Mouse (Mus musculus) limb, embryonic 13.5 days (tissue): ENCODE measurements around the gene Lrrtm1. TPM values are rescaled to one million over a fixed set of nuclear protein-coding genes. Genes with fewer than 3 reads are reported as not detected.

Experiments
- ATAC-seq: fragments of 200-750 bp; cut with Nextera tagmentation; 2 replicates; pipeline ENCODE4 v1.8.0; 2017; ENCODE audit warnings: low read depth, moderate number of reproducible peaks, moderate TSS enrichment; ENCODE audit not compliant: low FRiP score
- H3K27ac ChIP-seq: fragments of 300-500 bp; sonication (generic); 2 replicates; pipeline ENCODE4 v1.5.1; 2015; ENCODE audit warnings: inconsistent platforms, mild to moderate bottlenecking, moderate library complexity
- H3K27me3 ChIP-seq: fragments of 300-500 bp; sonication (generic); 2 replicates; pipeline ENCODE4 v1.6.1; 2015; ENCODE audit warnings: mild to moderate bottlenecking, inconsistent platforms
- H3K36me3 ChIP-seq: fragments of 300-500 bp; sonication (generic); 2 replicates; pipeline ENCODE4 v1.6.1; 2015; ENCODE audit warnings: inconsistent platforms, mild to moderate bottlenecking, moderate library complexity
- H3K4me1 ChIP-seq: fragments of 300-500 bp; sonication (generic); 2 replicates; pipeline ENCODE4 v1.6.1; 2015; ENCODE audit warnings: inconsistent platforms
- H3K4me2 ChIP-seq: fragments of 300-500 bp; sonication (generic); replicated peaks from 2 replicates; pipeline ENCODE4 v1.6.1; 2015; ENCODE audit warnings: inconsistent platforms, mild to moderate bottlenecking, moderate library complexity
- H3K4me3 ChIP-seq: fragments of 300-500 bp; sonication (generic); 2 replicates; pipeline ENCODE4 v1.5.1; 2015; ENCODE audit warnings: moderate library complexity, mild to moderate bottlenecking, inconsistent platforms
- H3K9ac ChIP-seq: fragments of 300-500 bp; sonication (generic); 2 replicates; pipeline ENCODE4 v1.6.1; 2015; ENCODE audit warnings: mild to moderate bottlenecking, inconsistent platforms
- H3K9me3 ChIP-seq: fragments of 300-500 bp; sonication (generic); 2 replicates; pipeline ENCODE4 v1.6.1; 2016; ENCODE audit warnings: inconsistent platforms
- WGBS: fragments of 180-500 bp; shearing (Covaris S2); methylation state at CpG from one replicate; pipeline ENCODE4 v1.1.7; 2015; 5-methylcytosine and 5-hydroxymethylcytosine counted together
- polyA plus RNA-seq: library from polyadenylated mRNA; unstranded; fragments of >200 nt; fragmentation: Nextera tagmentation; extraction: Ambion mirVana; gene quantifications from 2 replicates; pipeline ENCODE4 v1.2.1, GENCODE M21; 2015

The Lrrtm1 gene
- 8.9 and 10.5 TPM in 2 replicates for polyA plus RNA-seq

GRCm38 (mm10) chr6:77242601-77243406 lies at the start of gene Lrrtm1:
TSS of gene Lrrtm1 (plus strand) at chr6:77242689.
- Histone ChIP-seq H3K4me3 (peak within 1 kb of the TSS; percentile 54), H3K27me3 (peaks cover 71% of the 10 kb centered on the region), H3K27ac (no peak within 1 kb of the TSS), H3K36me3 (no peaks in the 10 kb centered on the region), H3K9ac (peak within 1 kb of the TSS; percentile 67), H3K9me3 (no peaks in the 10 kb centered on the region), H3K4me2 (peak within 1 kb of the TSS; percentile 98), H3K4me1 (peaks cover 17% of the 10 kb centered on the region)
- under 1% methylated on average over 52 of the region's 53 CpGs for WGBS
- peak; percentile 87 for ATAC-seq

GRCm38 (mm10) chr6:77196650-77197049 lies 45.8 kb upstream of the Lrrtm1 start:
- peaks cover 5% of the 10 kb centered on the region; the same call in 1 of the 2 replicates for H3K4me1 ChIP-seq
- no peaks in the 10 kb centered on the region for H3K9me3 ChIP-seq
- H3K4me3 ChIP-seq: no peak overlapping the region
- H3K27me3 ChIP-seq: no peaks in the 10 kb centered on the region; the same call in 1 of the 2 replicates
- H3K36me3 ChIP-seq: no peaks in the 10 kb centered on the region
- 88% methylated on average over 3 of the region's 3 CpGs for WGBS
- no peak for ATAC-seq
- no peak overlapping the region for H3K4me2 ChIP-seq
- H3K9ac ChIP-seq: no peak overlapping the region
- H3K27ac ChIP-seq: no peak overlapping the region

GRCm38 (mm10) chr6:77199375-77199774 lies 43.1 kb upstream of the Lrrtm1 start:
- no peak overlapping the region for H3K27ac ChIP-seq
- peaks cover 5% of the 10 kb centered on the region; the same call in 1 of the 2 replicates for H3K4me1 ChIP-seq
- H3K4me3 ChIP-seq: no peak overlapping the region
- no peak overlapping the region for H3K9ac ChIP-seq
- WGBS: 74% methylated on average over 2 of the region's 2 CpGs
- no peak for ATAC-seq
- no peak overlapping the region for H3K4me2 ChIP-seq
- H3K9me3 ChIP-seq: no peaks in the 10 kb centered on the region
- no peaks in the 10 kb centered on the region for H3K36me3 ChIP-seq
- H3K27me3 ChIP-seq: no peaks in the 10 kb centered on the region; the same call in 1 of the 2 replicates

GRCm38 (mm10) chr6:77209183-77209582 lies 33.3 kb upstream of the Lrrtm1 start:
- WGBS: 53% methylated on average over 1 of the region's 1 CpGs
- no peak for ATAC-seq
- H3K9ac ChIP-seq: no peak overlapping the region
- H3K4me2 ChIP-seq: no peak overlapping the region
- peaks cover 11% of the 10 kb centered on the region for H3K4me1 ChIP-seq
- H3K9me3 ChIP-seq: no peaks in the 10 kb centered on the region
- peaks cover 26% of the 10 kb centered on the region for H3K27me3 ChIP-seq
- H3K27ac ChIP-seq: no peak overlapping the region
- no peak overlapping the region for H3K4me3 ChIP-seq
- no peaks in the 10 kb centered on the region for H3K36me3 ChIP-seq

- Histone ChIP-seq H3K9me3 (no peaks in the 10 kb centered on the region), H3K4me3 (no peak overlapping the region), H3K27ac (no peak overlapping the region), H3K27me3 (peaks cover 33% of the 10 kb centered on the region), H3K4me2 (no peak overlapping the region), H3K4me1 (peaks cover 11% of the 10 kb centered on the region), H3K9ac (no peak overlapping the region), H3K36me3 (no peaks in the 10 kb centered on the region)
- 57% methylated on average over 3 of the region's 3 CpGs for WGBS
- ATAC-seq: no peak
These were observed 32.6 kb upstream of the Lrrtm1 start for GRCm38 (mm10) chr6:77209929-77210328.

GRCm38 (mm10) chr6:77213757-77214409 lies 28.6 kb upstream of the Lrrtm1 start:
- Histone ChIP-seq H3K4me1 (peaks cover 11% of the 10 kb centered on the region), H3K4me2 (peak overlapping the region; percentile 14; the same call in 1 of the 2 replicates), H3K27ac (no peak overlapping the region), H3K27me3 (peaks cover 46% of the 10 kb centered on the region), H3K36me3 (no peaks in the 10 kb centered on the region), H3K9me3 (no peaks in the 10 kb centered on the region), H3K9ac (no peak overlapping the region), H3K4me3 (no peak overlapping the region)
- WGBS: 2% methylated on average over 3 of the region's 3 CpGs
- ATAC-seq: no peak

- Histone ChIP-seq H3K9ac (no peak overlapping the region), H3K27ac (no peak overlapping the region), H3K4me2 (no peak overlapping the region), H3K36me3 (no peaks in the 10 kb centered on the region), H3K27me3 (peaks cover 48% of the 10 kb centered on the region), H3K4me3 (no peak overlapping the region), H3K9me3 (no peaks in the 10 kb centered on the region), H3K4me1 (peaks cover 11% of the 10 kb centered on the region)
- ATAC-seq: no peak
- WGBS: 83% methylated on average over 4 of the region's 4 CpGs
These were observed 27.2 kb upstream of the Lrrtm1 start for GRCm38 (mm10) chr6:77215322-77215721.

GRCm38 (mm10) chr6:77218875-77219274 lies 23.6 kb upstream of the Lrrtm1 start:
- no peaks in the 10 kb centered on the region for H3K9me3 ChIP-seq
- no peak overlapping the region for H3K9ac ChIP-seq
- no peak overlapping the region for H3K4me2 ChIP-seq
- ATAC-seq: no peak
- no peak overlapping the region for H3K27ac ChIP-seq
- H3K4me3 ChIP-seq: no peak overlapping the region
- peaks cover 3% of the 10 kb centered on the region for H3K4me1 ChIP-seq
- peaks cover 37% of the 10 kb centered on the region for H3K27me3 ChIP-seq
- H3K36me3 ChIP-seq: no peaks in the 10 kb centered on the region

GRCm38 (mm10) chr6:77220776-77221175 lies 21.7 kb upstream of the Lrrtm1 start:
- H3K4me2 ChIP-seq: no peak overlapping the region
- no peaks in the 10 kb centered on the region for H3K4me1 ChIP-seq
- H3K27ac ChIP-seq: no peak overlapping the region
- no peaks in the 10 kb centered on the region for H3K9me3 ChIP-seq
- ATAC-seq: no peak
- no peak overlapping the region for H3K9ac ChIP-seq
- 71% methylated on average over 4 of the region's 4 CpGs for WGBS
- H3K36me3 ChIP-seq: no peaks in the 10 kb centered on the region
- no peak overlapping the region for H3K4me3 ChIP-seq
- H3K27me3 ChIP-seq: peaks cover 22% of the 10 kb centered on the region

- ATAC-seq: no peak
- Histone ChIP-seq H3K27me3 (peaks cover 11% of the 10 kb centered on the region; the same call in 1 of the 2 replicates), H3K9me3 (no peaks in the 10 kb centered on the region), H3K36me3 (no peaks in the 10 kb centered on the region), H3K4me2 (no peak overlapping the region), H3K9ac (no peak overlapping the region), H3K27ac (no peak overlapping the region), H3K4me3 (no peak overlapping the region), H3K4me1 (no peaks in the 10 kb centered on the region)
- 74% methylated on average over 16 of the region's 16 CpGs for WGBS
These were observed 19.4 kb upstream of the Lrrtm1 start for GRCm38 (mm10) chr6:77222849-77223638.

GRCm38 (mm10) chr6:77240426-77240825 lies 2.1 kb upstream of the Lrrtm1 start:
- Histone ChIP-seq H3K4me2 (no peak overlapping the region), H3K4me3 (no peak overlapping the region), H3K27ac (no peak overlapping the region), H3K4me1 (peaks cover 17% of the 10 kb centered on the region), H3K27me3 (peaks cover 49% of the 10 kb centered on the region), H3K9ac (no peak overlapping the region), H3K36me3 (no peaks in the 10 kb centered on the region), H3K9me3 (no peaks in the 10 kb centered on the region)
- ATAC-seq: no peak
- WGBS: 4% methylated on average over 1 of the region's 1 CpGs
